Mouse (Mus musculus) heart, postnatal 25 days (tissue): ENCODE results near the gene Prpf39. TPM values are rescaled to one million over a fixed set of nuclear protein-coding genes. Genes with fewer than 3 reads are reported as not detected.

Experiments used
- DNase-seq: peaks from one replicate; pipeline ENCODE4 v3.0.0; 2022; ENCODE audit warnings: low spot score
- intact Hi-C: fragments of 180-260 bp; cut with DNase I; formaldehyde crosslinking; loops from one replicate; pipeline ENCODE4 v1.15.1; 2025
- total RNA-seq, 2 experiments: library from RNA; stranded (reverse); gene quantifications; 2 replicates each; pipeline ENCODE4 v1.2.3; 2021

The Prpf39 gene
- 10 to 100 TPM; 12.1 to 12.7 TPM for total RNA-seq

GRCm38 (mm10) chr12:65036190-65036870 lies at the start of gene Prpf39:
TSS of gene Prpf39 (plus strand) at chr12:65036333.
- intact Hi-C loops = loop anchor here (5.0 kb wide), 2 partner anchors 36 to 69 kb away; partner anchors contain the start of genes Fkbp3, Klhl28 and Togaram1
- peak; percentile 84 for DNase-seq

- intact Hi-C loops = no loop called here
- no peak for DNase-seq
Observed at GRCm38 (mm10) chr12:65007725-65008124, 28.4 kb upstream of the Prpf39 start.

- intact Hi-C loops = no loop called here
- no peak for DNase-seq
Observed at GRCm38 (mm10) chr12:65022842-65023241, 13.3 kb upstream of the Prpf39 start.

- intact Hi-C loops = loop anchor here (5.0 kb wide), 2 partner anchors 36 to 69 kb away; partner anchors contain the start of genes Fkbp3, Klhl28 and Togaram1
Observed at GRCm38 (mm10) chr12:65035839-65036189, 319 bp upstream of the Prpf39 start.

GRCm38 (mm10) chr12:65036892-65037545 lies 886 bp downstream of the Prpf39 start:
- intact Hi-C loops = loop anchor here (5.0 kb wide), 2 partner anchors 35 to 70 kb away; partner anchors contain the start of genes Fkbp3, Klhl28 and Togaram1
- no peak for DNase-seq

More at GRCm38 (mm10) chr12:65035839-65036189, 319 bp upstream of the Prpf39 start:
- no peak for DNase-seq

- intact Hi-C loops = loop anchor here (5.0 kb wide), 2 partner anchors 35 to 70 kb away; partner anchors contain the start of genes Fkbp3, Klhl28 and Togaram1
- no peak for DNase-seq
Observed at GRCm38 (mm10) chr12:65037546-65037937, 1.4 kb downstream of the Prpf39 start.

GRCm38 (mm10) chr12:65048799-65049198 lies 12.7 kb downstream of the Prpf39 start:
- no peak for DNase-seq
- intact Hi-C loops = no loop called here

- intact Hi-C loops = no loop called here
- DNase-seq = no peak
Observed at GRCm38 (mm10) chr12:65058203-65058602, 22.1 kb downstream of the Prpf39 start.

- intact Hi-C loops = loop anchor here (5.0 kb wide), 1 partner anchor 84 kb away; no protein-coding TSS in a partner anchor
- DNase-seq = no peak
Observed at GRCm38 (mm10) chr12:65061082-65061481, 24.9 kb downstream of the Prpf39 start.

- intact Hi-C loops = no loop called here
- DNase-seq = no peak
Observed at GRCm38 (mm10) chr12:65065241-65065640, 29.1 kb downstream of the Prpf39 start.

- DNase-seq = no peak
- intact Hi-C loops = no loop called here
Observed at GRCm38 (mm10) chr12:65066234-65066633, 30.1 kb downstream of the Prpf39 start.

GRCm38 (mm10) chr12:65068409-65068808 lies 32.3 kb downstream of the Prpf39 start:
- DNase-seq = no peak
- intact Hi-C loops = no loop called here

- no peak for DNase-seq
- intact Hi-C loops = loop anchor here (5.0 kb wide), 2 partner anchors 36 to 106 kb away; partner anchors contain the start of genes Klhl28, Prpf39 and Togaram1
Observed at GRCm38 (mm10) chr12:65072911-65073610, 36.9 kb downstream of the Prpf39 start.

GRCm38 (mm10) chr12:65073611-65074178 lies 37.6 kb downstream of the Prpf39 start, which contains the start of gene Fkbp3:
TSS of gene Fkbp3 (minus strand) at chr12:65074007.
- DNase-seq = peak; percentile 96
- intact Hi-C loops = loop anchor here (5.0 kb wide), 2 partner anchors 36 to 106 kb away; partner anchors contain the start of genes Klhl28, Prpf39 and Togaram1

GRCm38 (mm10) chr12:65074651-65075050 lies 38.5 kb downstream of the Prpf39 start:
- no peak for DNase-seq
- intact Hi-C loops = loop anchor here (5.0 kb wide), 2 partner anchors 37 to 107 kb away; partner anchors contain the start of genes Klhl28, Prpf39 and Togaram1

GRCm38 (mm10) chr12:65075085-65075732 lies 39.1 kb downstream of the Prpf39 start, which contains the start of gene Fancm:
TSS of gene Fancm (plus strand) at chr12:65075603.
- intact Hi-C loops = no loop called here
- peak; percentile 82 for DNase-seq

- DNase-seq = no peak
- intact Hi-C loops = no loop called here
Observed at GRCm38 (mm10) chr12:65075733-65076310, 39.7 kb downstream of the Prpf39 start.

GRCm38 (mm10) chr12:65076906-65077305 lies 40.8 kb downstream of the Prpf39 start:
- no peak for DNase-seq
- intact Hi-C loops = no loop called here

- intact Hi-C loops = no loop called here
- DNase-seq = no peak
Observed at GRCm38 (mm10) chr12:65108746-65109145, 72.6 kb downstream of the Prpf39 start.
